Mouse (Mus musculus) intestine, postnatal 0 days (tissue): ENCODE results near the gene Hsd11b1. TPM values are rescaled to one million over a fixed set of nuclear protein-coding genes. Genes with fewer than 3 reads are reported as not detected.

Experiments used
- ATAC-seq: fragments of 200-750 bp; cut with Nextera tagmentation; 2 replicates; pipeline ENCODE4 v1.8.0; 2017; ENCODE audit warnings: mild to moderate bottlenecking, moderate TSS enrichment, moderate library complexity
- H3K27ac ChIP-seq: fragments of 300-500 bp; sonication (generic); 2 replicates; pipeline ENCODE4 v1.5.1; 2014; ENCODE audit warnings: mild to moderate bottlenecking, low read depth, low read length, moderate library complexity
- H3K27me3 ChIP-seq: fragments of 300-500 bp; sonication (generic); replicated peaks from 2 replicates; pipeline ENCODE4 v1.6.1; 2014; ENCODE audit warnings: low read length, mixed read lengths; ENCODE audit not compliant: control insufficient read depth, insufficient read depth
- H3K36me3 ChIP-seq: fragments of 300-500 bp; sonication (generic); 2 replicates; pipeline ENCODE4 v1.6.1; 2014; ENCODE audit warnings: mild to moderate bottlenecking, moderate library complexity; ENCODE audit not compliant: control insufficient read depth, insufficient read depth
- H3K4me1 ChIP-seq: fragments of 300-500 bp; sonication (generic); replicated peaks from 2 replicates; pipeline ENCODE4 v1.6.1; 2014; ENCODE audit warnings: antibody characterized with exemption, low read length, mixed read lengths; ENCODE audit not compliant: control insufficient read depth, insufficient read depth
- H3K4me2 ChIP-seq: fragments of 300-500 bp; sonication (generic); replicated peaks from 2 replicates; pipeline ENCODE4 v1.6.1; 2014; ENCODE audit warnings: low read depth, mild to moderate bottlenecking, moderate library complexity
- H3K4me3 ChIP-seq: fragments of 300-500 bp; sonication (generic); 2 replicates; pipeline ENCODE4 v1.5.1; 2014; ENCODE audit warnings: low read depth, low read length
- H3K9ac ChIP-seq: fragments of 300-500 bp; sonication (generic); 2 replicates; pipeline ENCODE4 v1.6.1; 2014; ENCODE audit warnings: mild to moderate bottlenecking, low read depth, low read length
- H3K9me3 ChIP-seq: fragments of 300-500 bp; sonication (generic); 2 replicates; pipeline ENCODE4 v1.6.1; 2016; ENCODE audit warnings: mixed run types; ENCODE audit not compliant: control insufficient read depth
- CTCF ChIP-seq: sonication (generic); IDR thresholded peaks from 2 replicates; pipeline ENCODE4 v1.5.1; 2016; ENCODE audit warnings: low read depth, mild to moderate bottlenecking, control low read depth, antibody characterized with exemption, moderate library complexity
- WGBS: fragments of 180-500 bp; shearing (Covaris S2); extraction: QIAGEN DNeasy Blood & Tissue Kit; methylation state at CpG from one replicate; pipeline ENCODE4 v1.1.7; 2014; 5-methylcytosine and 5-hydroxymethylcytosine counted together
- polyA plus RNA-seq: library from polyadenylated mRNA; unstranded; fragments of >200 nt; fragmentation: Nextera tagmentation; extraction: Ambion mirVana; gene quantifications from 2 replicates; pipeline ENCODE4 v1.2.1, GENCODE M21; 2015

Hsd11b1 gene
- polyA plus RNA-seq, 1 experiment from 2014 or later: 3.2 TPM

GRCm38 (mm10) chr1:193252616-193253015, 11.3 kb downstream of the Hsd11b1 start:
- no peak overlapping the region for H3K4me2 ChIP-seq
- ATAC-seq: no peak
- H3K4me1 ChIP-seq: no peaks in the 10 kb centered on the region

GRCm38 (mm10) chr1:193251386-193251785, 12.5 kb downstream of the Hsd11b1 start:
- no peak for ATAC-seq
- Histone ChIP-seq H3K4me3 (no peak overlapping the region), H3K27me3 (no peaks in the 10 kb centered on the region), H3K4me1 (no peaks in the 10 kb centered on the region), H3K27ac (no peak overlapping the region), H3K36me3 (no peaks in the 10 kb centered on the region), H3K4me2 (no peak overlapping the region), H3K9ac (no peak overlapping the region), H3K9me3 (no peaks in the 10 kb centered on the region)
- 71% methylated on average over 7 of the region's 7 CpGs for WGBS
- no peak for TF ChIP-seq CTCF

More at GRCm38 (mm10) chr1:193252616-193253015, 11.3 kb downstream of the Hsd11b1 start:
- Histone ChIP-seq H3K36me3 (no peaks in the 10 kb centered on the region), H3K9ac (no peak overlapping the region), H3K9me3 (no peaks in the 10 kb centered on the region), H3K27me3 (no peaks in the 10 kb centered on the region), H3K4me3 (no peak overlapping the region), H3K27ac (no peak overlapping the region)
- WGBS: 26% methylated on average over 5 of the region's 5 CpGs
- TF ChIP-seq CTCF: no peak

- Histone ChIP-seq H3K4me2 (no peak overlapping the region), H3K9ac (no peak overlapping the region), H3K27ac (no peak overlapping the region), H3K27me3 (no peaks in the 10 kb centered on the region), H3K4me1 (no peaks in the 10 kb centered on the region), H3K36me3 (no peaks in the 10 kb centered on the region), H3K4me3 (no peak overlapping the region), H3K9me3 (no peaks in the 10 kb centered on the region)
- 79% methylated on average over 2 of the region's 2 CpGs for WGBS
- no peak for ATAC-seq
- TF ChIP-seq CTCF: no peak
These were observed 13.8 kb downstream of the Hsd11b1 start for GRCm38 (mm10) chr1:193250026-193250425.

GRCm38 (mm10) chr1:193244235-193244634, 19.6 kb downstream of the Hsd11b1 start:
- Histone ChIP-seq H3K9ac (no peak overlapping the region), H3K9me3 (no peaks in the 10 kb centered on the region), H3K4me1 (no peaks in the 10 kb centered on the region), H3K27ac (no peak overlapping the region), H3K27me3 (no peaks in the 10 kb centered on the region), H3K36me3 (no peaks in the 10 kb centered on the region), H3K4me2 (no peak overlapping the region), H3K4me3 (no peak overlapping the region)
- 79% methylated on average over 6 of the region's 6 CpGs for WGBS
- ATAC-seq: no peak
- TF ChIP-seq CTCF: no peak

DNA sequence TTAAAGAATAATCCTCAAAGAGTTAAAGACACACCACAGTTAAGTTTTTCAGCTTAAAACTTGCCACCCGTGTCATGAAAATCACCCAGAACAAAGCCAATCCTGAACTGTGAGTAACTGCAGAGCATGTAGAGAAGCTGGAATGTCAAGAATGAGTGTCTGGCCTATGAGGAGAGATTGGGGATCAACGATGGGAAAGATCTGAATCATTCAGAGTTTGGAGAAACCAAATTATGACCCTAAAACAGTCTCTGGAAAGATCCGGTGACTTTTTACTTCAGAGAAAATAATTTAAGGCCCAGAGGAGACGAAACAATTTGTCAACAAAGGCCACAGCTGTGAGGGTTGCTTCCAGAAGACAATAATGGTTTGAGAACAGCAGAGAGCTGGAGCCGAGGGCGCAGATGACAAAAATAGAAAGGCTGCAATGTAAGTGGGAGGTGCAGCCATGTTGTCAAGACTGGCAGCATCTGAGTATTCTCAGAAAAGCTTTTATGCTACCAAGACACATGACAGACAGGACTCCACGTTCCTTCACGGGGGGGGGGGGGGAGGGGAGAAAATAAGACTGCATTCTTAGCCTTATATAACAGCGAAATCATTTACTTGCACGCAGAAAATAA, 20.2 kb downstream of the Hsd11b1 start:
- 44% methylated on average over 10 of the region's 10 CpGs for WGBS
- H3K27ac ChIP-seq: no peak overlapping the region

DNA sequence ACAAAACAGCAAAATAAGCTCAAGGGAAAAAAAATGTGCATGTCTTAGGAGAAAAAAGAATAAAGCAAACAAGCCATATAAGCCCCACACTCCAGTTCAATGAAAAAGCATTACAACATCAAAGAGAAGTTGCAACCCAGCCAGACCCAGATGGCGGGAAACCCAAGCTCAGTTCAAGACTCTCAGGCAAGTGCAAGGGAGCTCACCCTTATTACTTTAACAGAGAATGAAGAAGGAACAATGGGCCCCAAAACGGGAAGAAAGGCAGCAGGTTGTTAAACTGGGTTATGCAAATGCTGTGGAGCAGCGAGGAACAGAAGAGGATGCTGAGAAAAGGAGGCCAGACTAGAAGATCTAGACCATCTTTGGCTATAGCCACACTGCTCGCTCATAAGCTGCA, 21.0 kb downstream of the Hsd11b1 start:
- H3K4me2 ChIP-seq: no peak overlapping the region
- H3K4me1 ChIP-seq: no peaks in the 10 kb centered on the region
- ATAC-seq: no peak
- H3K27me3 ChIP-seq: no peaks in the 10 kb centered on the region
- no peaks in the 10 kb centered on the region for H3K9me3 ChIP-seq
- no peaks in the 10 kb centered on the region for H3K36me3 ChIP-seq
- H3K27ac ChIP-seq: no peak overlapping the region
- H3K4me3 ChIP-seq: no peak overlapping the region
- WGBS: 59% methylated on average over 4 of the region's 4 CpGs
- no peak overlapping the region for H3K9ac ChIP-seq
- no peak for TF ChIP-seq CTCF

More for the DNA sequence above, 20.2 kb downstream of the Hsd11b1 start:
- H3K4me3 ChIP-seq: no peak overlapping the region
- no peaks in the 10 kb centered on the region for H3K36me3 ChIP-seq
- no peaks in the 10 kb centered on the region for H3K4me1 ChIP-seq
- no peak overlapping the region for H3K4me2 ChIP-seq
- TF ChIP-seq CTCF: no peak
- no peaks in the 10 kb centered on the region for H3K9me3 ChIP-seq
- H3K9ac ChIP-seq: no peak overlapping the region
- H3K27me3 ChIP-seq: no peaks in the 10 kb centered on the region
- ATAC-seq: no peak
